Mouse (Mus musculus) liver, embryonic 14.5 days (tissue): ENCODE data around the gene Pcbp3.

Source experiments
- CTCF ChIP-seq: IDR thresholded peaks from 2 replicates; pipeline ENCODE4 v1.5.1; 2016; ENCODE audit warnings: antibody characterized with exemption, low read depth, control low read depth
- EP300 ChIP-seq: IDR thresholded peaks from 2 replicates; pipeline ENCODE4 v1.6.1; 2016; ENCODE audit warnings: antibody characterized with exemption, low read depth

DNA sequence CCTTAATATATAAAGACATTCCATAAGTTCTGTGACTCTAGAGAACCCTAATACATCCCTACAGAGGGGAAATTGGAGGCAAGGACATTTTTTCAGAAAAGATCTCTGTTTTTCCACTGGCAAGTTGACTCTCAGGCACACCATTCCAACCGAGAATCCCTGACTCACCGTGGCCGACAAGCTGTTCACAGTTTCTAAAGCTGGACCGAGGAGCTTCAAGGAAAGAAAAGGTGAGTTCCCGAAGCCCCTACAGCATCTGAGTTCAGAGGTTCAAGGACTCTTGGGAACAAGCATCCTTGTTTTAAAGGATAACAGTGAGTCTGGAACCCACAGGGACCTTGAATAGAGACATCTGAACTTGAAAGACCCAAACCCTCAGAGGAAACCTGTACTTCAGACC, 26.9 kb upstream of the Pcbp3 start:
- TF ChIP-seq EP300: no peak
- TF ChIP-seq CTCF: no peak
